Mouse (Mus musculus) effector memory CD4-positive, alpha-beta T cell, adult 7 months (primary cell): ENCODE data around the gene Iqcf4. TPM values are rescaled to one million over a fixed set of nuclear protein-coding genes. Genes with fewer than 3 reads are reported as not detected.

ENCODE experiments used
- polyA plus RNA-seq: library from polyadenylated mRNA; unstranded; fragments of 100-300 nt; shearing (Covaris generic); gene quantifications from one replicate; pipeline ENCODE4 v1.2.1, GENCODE M21; 2017

Gene Iqcf4
- not detected for polyA plus RNA-seq

GRCm38 (mm10) chr9:106570896-106571295, at the start of gene Iqcf4:
TSS of gene Iqcf4 (minus strand) at chr9:106570996.

GRCm38 (mm10) chr9:106561531-106561930, 9.3 kb downstream of the Iqcf4 start, which contains the start of gene Iqcf3:
TSS of gene Iqcf3 (minus strand) at chr9:106561631.

Other genes with a start within 250 kb of the Iqcf4 start
- gene Dusp7, start 202.4 kb downstream of the Iqcf4 start, polyA plus RNA-seq, result 28.5 TPM
- gene Rpl29, start 141.5 kb downstream of the Iqcf4 start, polyA plus RNA-seq, result 701 TPM
- 28.6 TPM for gene Acy1, start 132.7 kb downstream of the Iqcf4 start, polyA plus RNA-seq
- 8.5 TPM for gene Abhd14b, start 123.5 kb downstream of the Iqcf4 start, polyA plus RNA-seq
- 27.0 TPM for gene Abhd14a, start 123.3 kb downstream of the Iqcf4 start, polyA plus RNA-seq
- gene Pcbp4, start 117.7 kb downstream of the Iqcf4 start, polyA plus RNA-seq, result 16.2 TPM
- gene Gpr62, start 105.1 kb downstream of the Iqcf4 start, polyA plus RNA-seq, result not detected
- gene Rrp9, start 95.0 kb downstream of the Iqcf4 start, polyA plus RNA-seq, result 69.9 TPM
- 43.0 TPM for gene Parp3, start 94.0 kb downstream of the Iqcf4 start, polyA plus RNA-seq
- not detected for gene Iqcf1, start 71.0 kb downstream of the Iqcf4 start, polyA plus RNA-seq
- not detected for gene Iqcf5, start 56.4 kb downstream of the Iqcf4 start, polyA plus RNA-seq
- gene Iqcf3, start 9.4 kb downstream of the Iqcf4 start, polyA plus RNA-seq, result 1.1 TPM
- gene Iqcf6, start 55.6 kb upstream of the Iqcf4 start, polyA plus RNA-seq, result not detected
- 0.29 TPM for gene Grm2, start 85.1 kb upstream of the Iqcf4 start, polyA plus RNA-seq
- 56.6 TPM for gene Tex264, start 114.9 kb upstream of the Iqcf4 start, polyA plus RNA-seq
- gene Rad54l2, start 218.2 kb upstream of the Iqcf4 start, polyA plus RNA-seq, result 5.5 TPM